Mouse (Mus musculus) thymus, postnatal 36 days (tissue): ENCODE measurements at regions not wholly inside any gene's neighbourhood (a gene's known extent, or its start where the extent isn't known, plus 50 kb on each side); places are given as distances from the start of the nearest gene placed in this dataset.

Experiments
- DNase-seq, 2 experiments: peaks; one replicate each; pipeline ENCODE4 v3.0.0; 2022; ENCODE audit warnings: mixed read lengths in 2 of 2

GRCm38 (mm10) chr7:68686396-68687139 is 62.5 kb downstream of the Arrdc4 start:
- DNase-seq = no peak

- DNase-seq = no peak
Measured at GRCm38 (mm10) chr7:68682929-68683643, 66.0 kb downstream of the Arrdc4 start.

- no peak for DNase-seq
Measured at GRCm38 (mm10) chr7:68682318-68682728, 66.7 kb downstream of the Arrdc4 start.

GRCm38 (mm10) chr7:68679770-68680169 is 69.3 kb downstream of the Arrdc4 start:
- no peak for DNase-seq

- DNase-seq = no peak
Measured at GRCm38 (mm10) chr7:68667790-68668732, 81.0 kb downstream of the Arrdc4 start.

DNA sequence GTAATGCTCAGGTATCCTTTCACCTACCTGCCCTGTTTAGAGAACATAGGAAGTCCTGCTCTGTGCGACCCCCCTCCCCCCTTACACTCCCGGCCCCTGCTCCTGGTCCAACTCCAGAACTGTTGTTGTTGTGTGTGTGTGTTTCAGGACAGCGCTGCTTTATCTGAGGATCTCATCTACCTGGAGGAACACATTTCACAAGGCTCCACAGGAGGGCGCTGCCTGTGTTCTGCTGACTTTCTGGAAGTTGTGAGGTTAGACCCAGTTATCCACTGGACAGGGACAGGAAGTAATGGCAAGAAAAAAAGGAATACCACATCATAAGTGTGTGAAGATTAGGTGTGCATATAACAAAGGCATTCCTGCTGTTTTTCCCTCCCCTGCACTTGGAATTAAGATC is 81.8 kb downstream of the Arrdc4 start:
- DNase-seq = no peak

GRCm38 (mm10) chr7:68656354-68656753 is 92.7 kb downstream of the Arrdc4 start:
- DNase-seq = no peak

- DNase-seq = no peak
Measured at GRCm38 (mm10) chr7:68653534-68653933, 95.5 kb downstream of the Arrdc4 start.

DNA sequence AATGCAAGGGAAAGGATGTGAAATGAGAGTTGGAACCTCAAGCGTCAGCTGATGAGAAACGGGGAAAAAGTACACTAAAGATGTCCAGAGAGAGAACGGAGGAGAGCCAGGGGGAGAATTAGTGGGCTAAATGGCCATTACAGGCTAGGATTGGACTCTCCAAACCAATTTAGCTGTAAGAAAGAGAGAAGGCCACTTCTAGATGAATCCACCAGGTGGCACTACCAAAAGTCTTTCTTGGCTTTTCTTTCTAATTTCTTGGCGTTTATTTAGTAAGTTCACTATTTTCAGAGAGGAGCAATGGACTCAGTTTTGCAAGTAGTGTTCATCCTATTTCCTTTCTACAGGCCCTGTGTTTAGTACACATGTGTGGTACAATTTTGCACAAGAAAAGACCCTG is 97.6 kb downstream of the Arrdc4 start:
- DNase-seq = no peak

GRCm38 (mm10) chr7:68637556-68638215 is 111.4 kb downstream of the Arrdc4 start:
- DNase-seq = no peak

DNA sequence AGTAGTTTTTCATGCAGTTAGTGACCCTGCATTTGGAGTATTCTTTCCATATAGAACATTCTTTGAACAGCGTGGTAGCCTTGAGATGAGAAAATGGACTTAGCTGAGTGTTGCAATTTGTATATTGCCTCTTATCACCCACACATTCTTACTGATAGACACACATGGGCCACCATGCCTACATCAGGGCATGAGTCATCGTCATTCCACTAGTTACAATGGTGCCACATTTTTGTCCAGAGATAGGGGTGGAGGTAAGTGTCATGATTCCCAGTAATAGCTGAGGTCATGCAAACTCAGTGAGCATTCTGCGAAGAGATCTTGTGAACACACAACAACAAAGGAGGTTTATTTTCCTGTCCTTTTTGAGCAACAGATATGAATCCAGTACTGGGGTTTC is 128.0 kb downstream of the Arrdc4 start:
- DNase-seq = no peak

- no peak for DNase-seq
Measured at GRCm38 (mm10) chr7:68610499-68610898, 138.5 kb downstream of the Arrdc4 start.

DNA sequence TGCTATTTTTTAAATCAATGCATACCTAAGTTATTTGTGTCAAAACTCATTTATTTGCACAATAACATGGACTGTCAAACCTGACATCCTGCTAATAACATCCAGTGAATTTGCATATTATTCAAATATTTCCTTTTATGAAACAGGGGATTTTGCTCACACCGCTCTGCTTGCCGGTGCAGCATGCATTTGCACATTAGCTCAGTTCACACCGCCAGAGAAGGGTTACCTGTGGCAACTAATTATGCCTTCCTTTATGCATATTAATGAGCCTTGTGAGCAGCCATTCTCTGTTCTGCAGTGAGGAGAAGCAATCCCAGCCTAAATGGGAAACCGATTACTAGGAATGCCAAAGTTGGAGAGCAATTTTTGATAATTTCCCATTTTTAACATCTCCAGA is 141.9 kb downstream of the Arrdc4 start:
- no peak for DNase-seq

DNA sequence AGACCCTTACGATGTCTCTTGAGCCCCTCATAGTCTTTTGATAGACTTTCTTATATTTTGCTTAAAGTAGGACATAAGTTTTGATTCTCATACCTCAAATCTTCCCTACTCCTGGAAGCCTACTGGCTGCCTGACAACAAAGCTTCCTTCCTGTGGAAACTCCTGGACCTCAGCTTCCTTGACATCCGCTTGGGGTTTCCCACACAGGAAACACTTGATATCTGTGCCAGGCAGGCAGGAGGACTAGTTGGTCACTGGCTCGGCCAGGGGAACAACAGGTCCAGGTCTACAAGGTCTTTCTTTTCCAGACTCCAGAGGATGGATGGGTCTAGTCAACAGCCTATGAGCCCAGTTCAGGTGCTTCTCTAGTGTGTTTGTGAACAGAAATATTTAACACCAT is 142.8 kb downstream of the Arrdc4 start:
- no peak for DNase-seq

DNA sequence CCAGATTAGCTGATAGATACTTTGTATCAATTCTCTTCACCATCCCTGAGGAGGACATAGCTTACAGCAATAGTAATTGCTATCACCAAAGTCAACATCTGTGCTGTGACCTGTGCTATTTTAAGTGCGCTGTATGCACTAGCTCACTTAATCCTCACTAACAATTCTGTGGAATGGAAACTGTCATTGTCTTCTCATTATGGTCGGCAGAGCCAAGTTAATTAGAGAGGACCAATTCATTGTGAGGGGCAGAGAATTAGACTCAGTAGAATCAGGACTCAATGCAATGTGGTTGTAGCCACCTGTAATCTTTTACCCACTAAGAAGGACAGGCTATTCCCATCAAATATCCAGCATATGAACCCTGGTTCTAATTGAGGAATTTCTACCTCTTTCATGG is 145.3 kb downstream of the Arrdc4 start:
- DNase-seq = no peak

- DNase-seq = no peak
Measured at GRCm38 (mm10) chr7:68602003-68602402, 147.0 kb downstream of the Arrdc4 start.

DNA sequence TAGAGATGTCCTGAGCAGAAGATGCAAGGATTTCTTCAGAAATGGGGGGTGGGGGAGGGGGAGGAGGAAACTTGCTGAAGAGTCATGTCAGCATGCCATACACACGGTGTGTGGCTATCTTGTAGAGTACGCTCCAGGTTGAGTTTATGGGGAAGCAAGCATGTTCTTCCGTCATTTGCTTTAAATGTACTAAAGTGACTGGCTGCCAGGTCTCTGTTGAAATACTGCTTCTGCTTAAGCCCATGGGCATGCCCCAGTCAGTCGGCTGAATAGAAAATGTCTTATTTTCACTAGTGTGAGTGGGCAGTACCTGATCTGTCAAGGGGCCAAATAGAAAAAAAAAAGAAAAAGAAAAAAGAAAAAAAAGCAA is 155.0 kb downstream of the Arrdc4 start:
- DNase-seq = no peak

DNA sequence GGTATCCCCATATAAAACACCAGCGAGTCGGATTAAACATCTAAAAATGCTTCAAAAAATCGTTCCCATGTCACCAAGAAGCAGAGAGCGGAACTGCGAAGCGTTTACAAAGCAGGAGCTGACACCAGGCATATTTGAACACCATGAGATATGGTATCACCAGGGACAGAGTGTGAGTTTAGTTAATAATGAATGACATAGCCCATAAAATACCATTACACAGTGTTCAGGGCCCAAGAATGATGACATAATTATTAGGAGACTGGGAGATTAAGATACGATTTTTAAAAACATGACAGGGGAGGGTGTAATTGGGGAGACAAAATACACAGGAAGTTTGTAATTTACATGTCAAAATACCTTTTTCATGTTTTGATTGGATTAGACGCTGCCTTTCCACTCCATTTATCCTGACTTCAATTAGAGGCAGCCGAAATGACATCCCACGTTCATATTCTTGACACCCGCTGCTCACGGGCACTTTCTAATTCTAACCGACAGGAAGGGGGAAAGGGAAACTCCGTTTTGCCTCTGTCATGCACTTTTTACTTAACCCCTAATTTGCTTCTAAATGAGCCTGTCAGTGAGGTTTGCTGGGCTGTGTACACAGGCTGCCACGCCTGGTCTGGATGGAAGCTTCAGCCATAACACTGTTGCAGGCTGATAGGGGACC is 155.6 kb downstream of the Arrdc4 start:
- no peak for DNase-seq

- DNase-seq = no peak
Measured at GRCm38 (mm10) chr7:68582540-68583325, 166.3 kb downstream of the Arrdc4 start.

- peak; percentile 9 to 18 for DNase-seq
Measured at GRCm38 (mm10) chr7:68580650-68581049, 168.4 kb downstream of the Arrdc4 start.

DNA sequence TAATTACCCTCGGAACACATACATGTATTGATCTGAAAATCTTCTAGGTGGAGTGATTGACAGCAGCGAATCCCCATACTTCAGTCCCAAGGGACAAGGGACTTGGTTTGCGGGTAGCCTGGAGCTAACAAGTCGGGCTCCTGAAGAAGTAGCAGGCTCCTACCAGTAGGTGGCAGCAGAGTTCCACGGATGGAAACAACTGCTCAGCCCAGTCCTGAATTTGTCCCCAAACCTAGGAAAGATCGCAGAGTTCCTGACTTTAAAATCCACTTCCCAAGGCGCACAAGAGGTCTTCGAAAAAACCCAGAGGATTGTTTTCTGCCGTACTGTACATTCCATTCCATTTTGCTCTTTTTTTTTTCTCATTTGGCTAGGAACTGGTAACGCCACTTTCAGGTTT is 169.4 kb downstream of the Arrdc4 start:
- DNase-seq = peak; percentile 45 to 62
